10 mouse cellular contexts compared by ENCODE assay signal in the genomic region with DNA sequence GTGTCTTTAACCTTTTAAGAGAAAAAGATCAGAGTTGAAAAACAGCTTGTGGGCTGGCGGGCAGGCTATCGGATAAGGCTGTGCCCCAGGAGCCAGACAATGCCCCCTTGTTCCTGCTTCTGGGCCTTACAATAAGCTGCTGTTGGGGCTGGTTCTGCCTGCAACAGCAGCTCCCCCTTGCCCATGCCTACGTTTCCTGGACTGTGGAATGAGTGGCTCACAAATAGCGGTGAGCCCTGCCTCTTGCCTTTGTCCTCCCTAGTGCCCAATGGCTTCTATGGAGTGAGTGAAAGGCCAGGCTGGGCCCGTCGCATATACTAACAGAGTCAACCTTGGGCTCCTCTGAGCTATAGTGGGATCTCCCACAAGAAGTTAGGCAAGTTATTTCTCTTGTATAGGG.
DNase-seq lines count a peak whose midpoint lies in the region; ATAC-seq lines count a peak whose summit lies in the region.
"Had no signal": no experiment of that assay in that cellular context is flagged by ENCODE, and none has a peak within 500 bp of the region (broad histone marks: within the 10 kb centered on the region; RNA-seq: fewer than 3 reads in every experiment).

No protein-coding gene starts in this region.

- H3K4me1 ChIP-seq in kidney, embryonic 15.5 days, result peaks cover 35% of the 10 kb centered on the region
- H3K4me1 ChIP-seq in forebrain, embryonic 13.5 days, result peaks cover 37% of the 10 kb centered on the region
- H3K4me1 ChIP-seq in liver, embryonic 12.5 days, result peaks cover 3% of the 10 kb centered on the region; the same call in 1 of the 2 replicates

- no peak overlapping the region for H3K4me2 ChIP-seq in kidney, embryonic 15.5 days
- no peak overlapping the region for H3K4me2 ChIP-seq in forebrain, embryonic 13.5 days
- H3K4me2 ChIP-seq in liver, embryonic 12.5 days, result no peak overlapping the region

- peaks cover 11% of the 10 kb centered on the region for H3K36me3 ChIP-seq in kidney, embryonic 15.5 days
- H3K36me3 ChIP-seq in forebrain, embryonic 13.5 days (ENCODE audit: poor library complexity, severe bottlenecking), result peaks cover 13% of the 10 kb centered on the region; the same call in 1 of the 2 replicates
- H3K36me3 ChIP-seq in liver, embryonic 12.5 days, result peaks cover 8% of the 10 kb centered on the region; the same call in 1 of the 2 replicates
- H3K36me3 ChIP-seq: G1E had no signal

- no peak overlapping the region for H3K4me3 ChIP-seq in kidney, embryonic 15.5 days (replicated peaks)
- H3K4me3 ChIP-seq in forebrain, embryonic 13.5 days, result no peak overlapping the region
- no peak overlapping the region for H3K4me3 ChIP-seq in liver, embryonic 12.5 days

- H3K27ac ChIP-seq in kidney, embryonic 15.5 days, result peak overlapping the region; percentile 52
- peak overlapping the region; percentile 59 for H3K27ac ChIP-seq in forebrain, embryonic 13.5 days
- H3K27ac ChIP-seq in liver, embryonic 12.5 days, result no peak overlapping the region

- no peak overlapping the region for H3K9ac ChIP-seq in kidney, embryonic 15.5 days
- H3K9ac ChIP-seq in forebrain, embryonic 13.5 days, result no peak overlapping the region
- H3K9ac ChIP-seq in liver, embryonic 12.5 days, result no peak overlapping the region

- no peaks in the 10 kb centered on the region for H3K27me3 ChIP-seq in kidney, embryonic 15.5 days
- no peaks in the 10 kb centered on the region for H3K27me3 ChIP-seq in forebrain, embryonic 13.5 days
- H3K27me3 ChIP-seq in liver, embryonic 12.5 days (replicated peaks), result no peaks in the 10 kb centered on the region

- 80% methylated on average over 6 of the region's 6 CpGs for WGBS in kidney, embryonic 15.5 days
- 24% methylated on average over 6 of the region's 6 CpGs for WGBS in forebrain, embryonic 13.5 days
- 79% methylated on average over 6 of the region's 6 CpGs for WGBS in liver, embryonic 12.5 days (ENCODE audit: insufficient replicate concordance)

- no peak for DNase-seq in kidney, adult 18-20 months
- peak; percentile 31 for DNase-seq in embryo, embryonic 11 days
- peak; percentile 55 for DNase-seq in mesoderm, embryonic 11.5 days (ENCODE audit: low read depth, low spot score)
- DNase-seq in adipocyte (ENCODE audit: low spot score), result no peak
- no peak for DNase-seq in ovary, postnatal 36 days (ENCODE audit: low spot score)
- DNase-seq: left cerebral cortex, postnatal 4 days had no signal

- no peaks in the 10 kb centered on the region for H3K9me3 ChIP-seq in kidney, embryonic 15.5 days (replicated peaks)
- no peaks in the 10 kb centered on the region for H3K9me3 ChIP-seq in forebrain, embryonic 13.5 days (replicated peaks)
- 0 out of 2 replicates have a peak, but pooled peaks cover 4% of the 10 kb centered on the region for H3K9me3 ChIP-seq in liver, embryonic 12.5 days (replicated peaks)
- H3K9me3 ChIP-seq: G1E had no signal

- ATAC-seq in kidney, embryonic 15.5 days (replicated peaks; ENCODE audit: low FRiP score), result no peak
- ATAC-seq in forebrain, embryonic 13.5 days, result peak; percentile 31; the same call in 1 of the 2 replicates
- no peak for ATAC-seq in liver, embryonic 12.5 days

Comparison
In these comparisons a context has a peak if more than half of its experiments do, and no peak if none do; other contexts are left out.
1. DNase-seq: peak in embryo, embryonic 11 days (single experiment) and mesoderm, embryonic 11.5 days (single experiment); none in kidney, adult 18-20 months (single experiment), adipocyte (single experiment) and ovary, postnatal 36 days (single experiment).